Mouse (Mus musculus) left cerebral cortex, adult 6 months (tissue): ENCODE results near the gene Gprin3. TPM values are rescaled to one million over a fixed set of nuclear protein-coding genes. Genes with fewer than 3 reads are reported as not detected.

ENCODE experiments used
- long read RNA-seq, 2 experiments: library from polyadenylated mRNA; unstranded; transcript quantifications; one replicate each; pipeline ENCODE4 v2.0.0; 2019 to 2020
- polyA plus RNA-seq: library from polyadenylated mRNA; unstranded; fragments of <200 nt; fragmentation: Nextera tagmentation; gene quantifications from 2 replicates; pipeline ENCODE4 v1.2.3, GENCODE M21; 2021

Gprin3 gene
- 2.6 and 3.0 TPM in 2 replicates for polyA plus RNA-seq
- long read RNA-seq, experiment 1, full-length matches to known transcripts, result 101 of 121 reads
- long read RNA-seq, experiment 1, partial matches to known transcripts, result 0 of 121 reads
- long read RNA-seq, experiment 1, other reads (novel, unspliced or antisense), result 20 of 121 reads
- long read RNA-seq, experiment 2, full-length matches to known transcripts, result 10 of 24 reads
- long read RNA-seq, experiment 2, partial matches to known transcripts, result 0 of 24 reads
- long read RNA-seq, experiment 2, other reads (novel, unspliced or antisense), result 14 of 24 reads

GRCm38 (mm10) chr6:59425824-59426533 lies at the start of gene Gprin3:
Gene Gprin3, minus strand, starts transcription at chr6:59426294.

Other genes starting within 250 kb of the Gprin3 start
- 8.1 and 11.0 TPM in 2 replicates for gene Tigd2, start 217.4 kb downstream of the Gprin3 start, polyA plus RNA-seq